Mouse (Mus musculus) ES-Bruce4 (cell line): ENCODE results near the gene Fam234a.

ENCODE experiments used
- CTCF ChIP-seq: IDR thresholded peaks from one replicate; pipeline ENCODE4 v1.8.1; 2011; ENCODE audit warnings: low read depth, low read length
- EP300 ChIP-seq: IDR thresholded peaks from 2 replicates; pipeline ENCODE4 v1.6.1; 2011; ENCODE audit warnings: low read depth, low read length; ENCODE audit not compliant: insufficient read depth
- POLR2A ChIP-seq: IDR thresholded peaks from one replicate; pipeline ENCODE4 v1.8.1; 2011; ENCODE audit warnings: low read length; ENCODE audit not compliant: insufficient read depth

GRCm38 (mm10) chr17:26276711-26277110, 32.7 kb upstream of the Fam234a start:
- TF ChIP-seq POLR2A (no peak), CTCF (peak; percentile 9), EP300 (no peak)
